Comparison of ENCODE assay signal across 10 mouse cellular contexts in the genomic region with DNA sequence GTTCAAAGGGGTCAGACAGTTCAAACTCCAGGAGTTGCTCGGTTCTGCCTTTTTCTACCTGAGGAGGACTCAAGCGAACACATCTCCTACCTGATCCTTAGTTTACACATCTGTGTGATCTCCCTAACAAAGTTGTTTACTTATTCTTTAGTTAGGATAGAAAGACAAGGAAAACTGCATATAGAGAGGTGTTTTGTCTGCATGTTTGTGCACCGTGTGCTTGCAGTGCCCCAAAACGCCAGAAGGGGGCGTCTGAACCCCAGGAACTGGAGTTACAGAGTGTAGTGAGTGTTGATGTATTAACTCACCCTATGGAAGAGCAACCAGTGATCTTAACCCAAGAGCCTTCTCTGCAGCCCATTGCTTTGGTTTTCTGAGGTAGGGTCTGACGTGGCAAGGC. TPM values are rescaled to one million over a fixed set of nuclear protein-coding genes. Genes with fewer than 3 reads are reported as not detected.
DNase-seq lines count a peak whose midpoint lies in the region; ATAC-seq and TF ChIP-seq lines count a peak whose summit lies in the region.
"Had no signal": no experiment of that assay in that cellular context is flagged by ENCODE, and none has a peak within 500 bp of the region (broad histone marks: within the 10 kb centered on the region; RNA-seq: fewer than 3 reads in every experiment).

No protein-coding gene starts in this region.

- 69% methylated on average over 6 of the region's 6 CpGs for WGBS in lung, embryonic 14.5 days

- no peaks in the 10 kb centered on the region for H3K27me3 ChIP-seq in lung, embryonic 14.5 days (ENCODE audit: insufficient read depth, low read length)
- H3K27me3 ChIP-seq: lung, embryonic 15.5 days had no signal

- peaks cover 4% of the 10 kb centered on the region; the same call in 1 of the 2 replicates for H3K9me3 ChIP-seq in lung, embryonic 14.5 days (ENCODE audit: low read depth, low read length)
- H3K9me3 ChIP-seq: lung, embryonic 15.5 days had no signal

- DNase-seq in embryo, embryonic 10.5 days (ENCODE audit: low spot score), result peak; percentile 23
- no peak for DNase-seq in embryo, embryonic 10 days (ENCODE audit: low spot score)
- DNase-seq in lung, embryonic 14.5 days, result no peak
- DNase-seq in lung, postnatal 10 days, result no peak
- peak; percentile 85 for DNase-seq in ZHBTc4 (ENCODE audit: low read depth, low spot score)
- DNase-seq in thymus, postnatal 10 days (ENCODE audit: low spot score in 2 of 2), result peak; percentile 34 to 36
- no peak for DNase-seq in heart, postnatal 10 days
- DNase-seq in layer of hippocampus, adult 18-20 months (ENCODE audit: low spot score in 2 of 2), result no peak

- no peak overlapping the region for H3K9ac ChIP-seq in lung, embryonic 14.5 days
- H3K9ac ChIP-seq: lung, embryonic 15.5 days had no signal

- no peak for ATAC-seq in lung, embryonic 14.5 days (ENCODE audit: insufficient read depth)
- ATAC-seq: forebrain, embryonic 14.5 days had no signal

- intact Hi-C loops in heart, postnatal 10 days (cut with DNase I), result loop anchor here (5.0 to 10.0 kb wide), 3 partner anchors 245 to 395 kb away; partner anchors contain the start of gene Cpt2

- no peaks in the 10 kb centered on the region for H3K36me3 ChIP-seq in lung, embryonic 14.5 days (ENCODE audit: insufficient read depth)
- H3K36me3 ChIP-seq: lung, embryonic 15.5 days had no signal

- H3K4me3 ChIP-seq in lung, embryonic 14.5 days (ENCODE audit: low read depth, low read length), result no peak overlapping the region
- H3K4me3 ChIP-seq: lung, embryonic 15.5 days had no signal

- no peak overlapping the region for H3K27ac ChIP-seq in lung, embryonic 14.5 days (ENCODE audit: low read depth)
- H3K27ac ChIP-seq: lung, embryonic 15.5 days had no signal

- H3K4me1 ChIP-seq in lung, embryonic 14.5 days (ENCODE audit: insufficient read depth), result no peaks in the 10 kb centered on the region
- H3K4me1 ChIP-seq: lung, embryonic 15.5 days had no signal

- peak; percentile 47 for TF ChIP-seq CTCF in lung, embryonic 14.5 days (IDR thresholded peaks at IDR 0.05; ENCODE audit: low read depth)

- no peak overlapping the region for H3K4me2 ChIP-seq in lung, embryonic 14.5 days
- H3K4me2 ChIP-seq: lung, embryonic 15.5 days had no signal

RNA-seq across cellular contexts. Expression of gene Coa7, which starts 8.2 kb away (rescaled TPM):
- 50.1 and 52.9 TPM in 2 replicates for polyA plus RNA-seq in lung, embryonic 14.5 days (2014; fragmentation: Nextera tagmentation; extraction: Ambion mirVana)
- 10 to 100 TPM; 45.8 to 48.5 TPM for total RNA-seq in heart, postnatal 10 days (2021)
- total RNA-seq in layer of hippocampus, adult 18-20 months (2021), result 10 to 100 TPM; 27.9 to 29.4 TPM

RNA-seq across cellular contexts. Expression of gene Zyg11b, which starts 18.9 kb away (rescaled TPM):
- polyA plus RNA-seq in lung, embryonic 14.5 days (2014; fragmentation: Nextera tagmentation; extraction: Ambion mirVana), result 16.5 and 16.6 TPM in 2 replicates
- total RNA-seq in heart, postnatal 10 days (2021), result 10 to 100 TPM; 36.5 to 37.5 TPM
- 10 to 100 TPM; 93.4 to 97.0 TPM for total RNA-seq in layer of hippocampus, adult 18-20 months (2021)

Comparison
In these comparisons a context has a peak if more than half of its experiments do, and no peak if none do; other contexts are left out.
1. DNase-seq: peak in embryo, embryonic 10.5 days (single experiment), ZHBTc4 (single experiment) and thymus, postnatal 10 days (2 of 2); none in embryo, embryonic 10 days (single experiment), lung, embryonic 14.5 days (single experiment), lung, postnatal 10 days (single experiment), heart, postnatal 10 days (0 of 2) and layer of hippocampus, adult 18-20 months (0 of 2).